Mouse (Mus musculus) limb, embryonic 10.5 days (tissue): ENCODE results near the gene Traf3. TPM values are rescaled to one million over a fixed set of nuclear protein-coding genes. Genes with fewer than 3 reads are reported as not detected.

Source experiments
- DNase-seq: peaks from one replicate; pipeline ENCODE4 v3.0.0-alpha.2; 2017; ENCODE audit warnings: low spot score
- H3K27ac ChIP-seq: fragments of 300-500 bp; sonication (generic); 2 replicates; pipeline ENCODE4 v1.5.1; 2016; ENCODE audit warnings: mild to moderate bottlenecking
- H3K27me3 ChIP-seq: fragments of 300-500 bp; sonication (generic); 2 replicates; pipeline ENCODE4 v1.6.1; 2016; ENCODE audit warnings: low read depth, mild to moderate bottlenecking; ENCODE audit not compliant: poor library complexity, severe bottlenecking
- H3K36me3 ChIP-seq: fragments of 300-500 bp; sonication (generic); 2 replicates; pipeline ENCODE4 v1.6.1; 2016; ENCODE audit warnings: mild to moderate bottlenecking, moderate library complexity
- H3K4me1 ChIP-seq: fragments of 300-500 bp; sonication (generic); 2 replicates; pipeline ENCODE4 v1.6.1; 2016
- H3K4me3 ChIP-seq: fragments of 300-500 bp; sonication (generic); 2 replicates; pipeline ENCODE4 v1.5.1; 2016; ENCODE audit warnings: mild to moderate bottlenecking, moderate library complexity
- H3K9me3 ChIP-seq: fragments of 300-500 bp; sonication (generic); replicated peaks from 2 replicates; pipeline ENCODE4 v1.6.1; 2016; ENCODE audit warnings: mild to moderate bottlenecking
- WGBS: fragments of 180-500 bp; shearing (Covaris S2); methylation state at CpG from one replicate; pipeline ENCODE4 v1.1.7; 2016; 5-methylcytosine and 5-hydroxymethylcytosine counted together
- polyA plus RNA-seq: library from polyadenylated mRNA; unstranded; fragments of >200 nt; fragmentation: Nextera tagmentation; extraction: Ambion mirVana; gene quantifications from 2 replicates; pipeline ENCODE4 v1.2.1, GENCODE M21; 2016

Traf3 gene
- polyA plus RNA-seq, 1 experiment from 2014 or later = 10.9 TPM

GRCm38 (mm10) chr12:111160871-111161270, 5.3 kb upstream of the Traf3 start:
- 91% methylated on average over 10 of the region's 10 CpGs for WGBS
- no peaks in the 10 kb centered on the region for H3K36me3 ChIP-seq
- no peak for DNase-seq
- no peak overlapping the region for H3K4me3 ChIP-seq
- no peak overlapping the region for H3K27ac ChIP-seq
- H3K27me3 ChIP-seq = 0 out of 2 replicates have a peak, but pooled peaks cover 4% of the 10 kb centered on the region
- peaks cover 34% of the 10 kb centered on the region for H3K4me1 ChIP-seq
- H3K9me3 ChIP-seq = no peaks in the 10 kb centered on the region

GRCm38 (mm10) chr12:111161943-111162311, 4.2 kb upstream of the Traf3 start:
- 40% methylated on average over 7 of the region's 7 CpGs for WGBS
- H3K27ac ChIP-seq = peak overlapping the region; percentile 81

GRCm38 (mm10) chr12:111162312-111163061, 3.7 kb upstream of the Traf3 start:
- peak; percentile 63 for DNase-seq

More at GRCm38 (mm10) chr12:111161943-111162311, 4.2 kb upstream of the Traf3 start:
- Histone ChIP-seq H3K4me1 (peaks cover 38% of the 10 kb centered on the region), H3K9me3 (no peaks in the 10 kb centered on the region), H3K27me3 (0 out of 2 replicates have a peak, but pooled peaks cover 4% of the 10 kb centered on the region), H3K4me3 (peak overlapping the region; percentile 36), H3K36me3 (no peaks in the 10 kb centered on the region)
- DNase-seq = no peak

GRCm38 (mm10) chr12:111164310-111164751, 1.8 kb upstream of the Traf3 start:
- H3K27me3 ChIP-seq = 0 out of 2 replicates have a peak, but pooled peaks cover under 1% of the 10 kb centered on the region
- no peaks in the 10 kb centered on the region for H3K36me3 ChIP-seq
- peak overlapping the region; percentile 49 for H3K4me3 ChIP-seq
- peaks cover 50% of the 10 kb centered on the region for H3K4me1 ChIP-seq
- no peaks in the 10 kb centered on the region for H3K9me3 ChIP-seq
- WGBS = 6% methylated on average over 13 of the region's 13 CpGs
- peak; percentile 84 for DNase-seq
- H3K27ac ChIP-seq = peak overlapping the region; percentile 91

More at GRCm38 (mm10) chr12:111162312-111163061, 3.7 kb upstream of the Traf3 start:
- peaks cover 39% of the 10 kb centered on the region for H3K4me1 ChIP-seq
- peak overlapping the region; percentile 81 for H3K27ac ChIP-seq
- H3K4me3 ChIP-seq = peak overlapping the region; percentile 36
- no peaks in the 10 kb centered on the region for H3K36me3 ChIP-seq
- WGBS = 15% methylated on average over 16 of the region's 16 CpGs
- 0 out of 2 replicates have a peak, but pooled peaks cover 4% of the 10 kb centered on the region for H3K27me3 ChIP-seq
- no peaks in the 10 kb centered on the region for H3K9me3 ChIP-seq

- H3K4me1 ChIP-seq = peaks cover 51% of the 10 kb centered on the region
- H3K27ac ChIP-seq = peak overlapping the region; percentile 93
- 68% methylated on average over 10 of the region's 10 CpGs for WGBS
- no peaks in the 10 kb centered on the region for H3K9me3 ChIP-seq
- 0 out of 2 replicates have a peak, but pooled peaks cover 4% of the 10 kb centered on the region for H3K36me3 ChIP-seq
- peak; percentile 56 for DNase-seq
- H3K4me3 ChIP-seq = peak overlapping the region; percentile 85
- no peaks in the 10 kb centered on the region for H3K27me3 ChIP-seq
Measured at GRCm38 (mm10) chr12:111165146-111165812, 891 bp upstream of the Traf3 start.

- Histone ChIP-seq H3K27me3 (no peaks in the 10 kb centered on the region), H3K9me3 (no peaks in the 10 kb centered on the region), H3K4me1 (peaks cover 50% of the 10 kb centered on the region), H3K27ac (peak overlapping the region; percentile 93), H3K4me3 (peak overlapping the region; percentile 85), H3K36me3 (peaks cover 13% of the 10 kb centered on the region)
- WGBS = under 1% methylated on average over 48 of the region's 48 CpGs
- DNase-seq = peak; percentile 56
Measured at GRCm38 (mm10) chr12:111166681-111167289, 615 bp downstream of the Traf3 start.

- 90% methylated on average over 4 of the region's 4 CpGs for WGBS
- Histone ChIP-seq H3K9me3 (no peaks in the 10 kb centered on the region), H3K4me1 (peaks cover 39% of the 10 kb centered on the region)
Measured at GRCm38 (mm10) chr12:111168891-111169290, 2.7 kb downstream of the Traf3 start.

GRCm38 (mm10) chr12:111178772-111179171, 12.6 kb downstream of the Traf3 start:
- H3K4me3 ChIP-seq = no peak overlapping the region
- no peak for DNase-seq
- no peak overlapping the region for H3K27ac ChIP-seq
- no peaks in the 10 kb centered on the region for H3K4me1 ChIP-seq
- H3K27me3 ChIP-seq = no peaks in the 10 kb centered on the region
- no peaks in the 10 kb centered on the region for H3K9me3 ChIP-seq
- H3K36me3 ChIP-seq = peaks cover 14% of the 10 kb centered on the region
- 76% methylated on average over 4 of the region's 4 CpGs for WGBS

More at GRCm38 (mm10) chr12:111168891-111169290, 2.7 kb downstream of the Traf3 start:
- DNase-seq = no peak
- H3K4me3 ChIP-seq = no peak overlapping the region
- no peaks in the 10 kb centered on the region for H3K27me3 ChIP-seq
- peaks cover 25% of the 10 kb centered on the region for H3K36me3 ChIP-seq
- H3K27ac ChIP-seq = no peak overlapping the region

GRCm38 (mm10) chr12:111181848-111182247, 15.7 kb downstream of the Traf3 start:
- H3K9me3 ChIP-seq = no peaks in the 10 kb centered on the region
- 85% methylated on average over 5 of the region's 5 CpGs for WGBS

GRCm38 (mm10) chr12:111182378-111182777, 16.2 kb downstream of the Traf3 start:
- WGBS = 94% methylated on average over 6 of the region's 6 CpGs
- H3K4me3 ChIP-seq = no peak overlapping the region
- no peaks in the 10 kb centered on the region for H3K9me3 ChIP-seq
- H3K4me1 ChIP-seq = no peaks in the 10 kb centered on the region
- no peak for DNase-seq
- H3K27ac ChIP-seq = no peak overlapping the region
- H3K36me3 ChIP-seq = 0 out of 2 replicates have a peak, but pooled peaks cover 2% of the 10 kb centered on the region
- H3K27me3 ChIP-seq = no peaks in the 10 kb centered on the region

More at GRCm38 (mm10) chr12:111181848-111182247, 15.7 kb downstream of the Traf3 start:
- H3K4me3 ChIP-seq = no peak overlapping the region
- H3K36me3 ChIP-seq = 0 out of 2 replicates have a peak, but pooled peaks cover 2% of the 10 kb centered on the region
- no peaks in the 10 kb centered on the region for H3K4me1 ChIP-seq
- H3K27ac ChIP-seq = no peak overlapping the region
- H3K27me3 ChIP-seq = no peaks in the 10 kb centered on the region
- no peak for DNase-seq

- no peak within 1 kb of the TSS for H3K4me3 ChIP-seq
- WGBS = 80% methylated on average over 5 of the region's 5 CpGs
- no peaks in the 10 kb centered on the region for H3K4me1 ChIP-seq
- no peak within 1 kb of the TSS for H3K27ac ChIP-seq
- no peaks in the 10 kb centered on the region for H3K9me3 ChIP-seq
- no peaks in the 10 kb centered on the region for H3K36me3 ChIP-seq
- no peaks in the 10 kb centered on the region for H3K27me3 ChIP-seq
- no peak for DNase-seq
Measured at GRCm38 (mm10) chr12:111184476-111184875, 18.3 kb downstream of the Traf3 start, which contains the start of gene 4930595D18Rik. Gene 4930595D18Rik (minus strand): TSS chr12:111184491.

GRCm38 (mm10) chr12:111186986-111187385, 20.8 kb downstream of the Traf3 start:
- Histone ChIP-seq H3K36me3 (peaks cover 13% of the 10 kb centered on the region), H3K4me1 (peaks cover 3% of the 10 kb centered on the region; the same call in 1 of the 2 replicates), H3K27me3 (no peaks in the 10 kb centered on the region), H3K27ac (no peak overlapping the region), H3K9me3 (no peaks in the 10 kb centered on the region), H3K4me3 (no peak overlapping the region)
- no peak for DNase-seq
- 92% methylated on average over 3 of the region's 3 CpGs for WGBS
